Mouse (Mus musculus): Measurements from ENCODE around the gene Mrps7. TPM values are rescaled to one million over a fixed set of nuclear protein-coding genes. Genes with fewer than 3 reads are reported as not detected.

Mrps7 gene
- polyA plus RNA-seq, 1 experiment: 53.1 TPM

GRCm38 (mm10) chr11:115618732-115619516 is 15.2 kb downstream of the Mrps7 start:
- Histone ChIP-seq H3K36me3 (ENCODE audit: control insufficient read depth, insufficient read depth, low read length) (peaks cover 3% of the 10 kb centered on the region), H3K27me3 (replicated peaks; ENCODE audit: control insufficient read depth, insufficient read depth, low read length) (no peaks in the 10 kb centered on the region), H3K4me3 (ENCODE audit: insufficient read depth, low read depth, low read length) (no peak overlapping the region), H3K4me1 (ENCODE audit: control insufficient read depth, insufficient read depth, low read length) (peaks cover 19% of the 10 kb centered on the region), H3K27ac (ENCODE audit: insufficient read depth, low read depth, low read length) (no peak overlapping the region; the same call in 1 of the 2 replicates)
- DNase-seq: peak; percentile 50
- WGBS: 67% methylated on average over 16 of the region's 16 CpGs
- no peak for TF ChIP-seq POLR2A (IDR thresholded peaks at IDR 0.05; ENCODE audit: low read depth, low read length)
- TF ChIP-seq CTCF (conservative IDR thresholded peaks at IDR 0.05; ENCODE audit: insufficient read depth, insufficient read length, low read depth, low read length): no peak

DNA sequence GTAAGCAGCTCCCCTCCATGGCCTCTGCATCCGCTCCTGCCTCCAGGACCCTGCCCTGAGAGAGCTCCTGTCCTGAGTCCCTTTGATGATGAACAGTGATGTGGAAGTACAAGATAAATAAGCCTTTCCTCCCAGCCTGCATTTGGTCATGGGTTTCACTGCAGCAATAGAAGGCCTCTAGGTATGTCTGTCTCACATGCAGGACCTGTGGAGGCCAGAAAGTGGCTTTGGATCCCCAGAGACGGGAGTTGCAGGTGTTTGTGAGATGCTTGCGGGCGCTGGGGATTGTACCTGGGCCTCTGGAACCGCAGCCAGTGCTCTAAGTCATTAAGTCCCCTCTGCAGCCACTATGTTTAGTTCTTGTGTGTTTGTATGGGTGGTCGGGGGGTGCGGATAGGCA is 16.2 kb downstream of the Mrps7 start:
- Histone ChIP-seq H3K36me3 (ENCODE audit: control insufficient read depth, insufficient read depth, low read length) (peaks cover 3% of the 10 kb centered on the region), H3K27me3 (replicated peaks; ENCODE audit: control insufficient read depth, insufficient read depth, low read length) (no peaks in the 10 kb centered on the region), H3K4me1 (ENCODE audit: control insufficient read depth, insufficient read depth, low read length) (peaks cover 14% of the 10 kb centered on the region), H3K4me3 (ENCODE audit: insufficient read depth, low read depth, low read length) (no peak overlapping the region), H3K27ac (ENCODE audit: insufficient read depth, low read depth, low read length) (no peak overlapping the region)
- no peak for DNase-seq
- WGBS: 96% methylated on average over 7 of the region's 7 CpGs
- TF ChIP-seq POLR2A (IDR thresholded peaks at IDR 0.05; ENCODE audit: low read depth, low read length): no peak
- TF ChIP-seq CTCF (conservative IDR thresholded peaks at IDR 0.05; ENCODE audit: insufficient read depth, insufficient read length, low read depth, low read length): no peak

DNA sequence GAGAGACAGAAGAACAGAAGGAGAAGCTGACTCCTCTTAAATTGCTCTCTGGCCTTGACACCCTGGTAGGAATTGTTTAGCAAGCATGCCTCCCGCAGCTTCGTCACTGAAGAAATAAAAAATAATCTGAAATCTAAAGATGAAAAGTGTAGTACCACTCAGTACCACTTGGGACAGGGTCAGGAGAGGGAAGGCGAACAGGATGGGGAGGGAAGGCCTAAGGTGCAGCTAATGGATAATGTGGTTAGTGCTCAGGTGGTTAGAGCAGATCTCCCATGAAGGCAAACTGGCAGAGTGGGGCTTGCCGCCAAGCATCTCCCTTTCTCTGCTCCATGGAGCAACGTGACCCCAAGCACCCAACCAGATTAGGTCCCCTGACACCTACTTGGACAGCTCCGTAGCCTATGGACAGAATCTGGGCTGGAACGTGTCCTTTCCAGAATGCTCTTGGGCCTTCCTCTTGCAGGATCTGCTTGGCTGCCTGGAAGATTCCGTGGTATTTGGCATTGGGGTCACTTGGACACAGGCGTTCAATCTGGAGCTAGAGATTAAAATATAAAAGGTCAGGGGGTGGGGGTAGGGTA is 19.9 kb downstream of the Mrps7 start:
- peaks cover 18% of the 10 kb centered on the region; the same call in 1 of the 2 replicates for H3K4me1 ChIP-seq (ENCODE audit: control insufficient read depth, insufficient read depth, low read length)
- no peak overlapping the region for H3K27ac ChIP-seq (ENCODE audit: insufficient read depth, low read depth, low read length)
- H3K4me3 ChIP-seq (ENCODE audit: insufficient read depth, low read depth, low read length): no peak overlapping the region
- peaks cover 3% of the 10 kb centered on the region for H3K36me3 ChIP-seq (ENCODE audit: control insufficient read depth, insufficient read depth, low read length)
- H3K27me3 ChIP-seq (replicated peaks; ENCODE audit: control insufficient read depth, insufficient read depth, low read length): no peaks in the 10 kb centered on the region
- DNase-seq: no peak
- WGBS: 43% methylated on average over 9 of the region's 9 CpGs
- TF ChIP-seq CTCF (conservative IDR thresholded peaks at IDR 0.05; ENCODE audit: insufficient read depth, insufficient read length, low read depth, low read length) (peak; percentile 50; the same call in 1 of the 2 replicates), POLR2A (IDR thresholded peaks at IDR 0.05; ENCODE audit: low read depth, low read length) (no peak)

GRCm38 (mm10) chr11:115625877-115626276 is 22.2 kb downstream of the Mrps7 start:
- Histone ChIP-seq H3K36me3 (ENCODE audit: control insufficient read depth, insufficient read depth, low read length) (peaks cover 1% of the 10 kb centered on the region; the same call in 1 of the 2 replicates), H3K4me3 (ENCODE audit: insufficient read depth, low read depth, low read length) (no peak overlapping the region), H3K4me1 (ENCODE audit: control insufficient read depth, insufficient read depth, low read length) (peaks cover 13% of the 10 kb centered on the region; the same call in 1 of the 2 replicates), H3K27me3 (replicated peaks; ENCODE audit: control insufficient read depth, insufficient read depth, low read length) (no peaks in the 10 kb centered on the region), H3K27ac (ENCODE audit: insufficient read depth, low read depth, low read length) (peak overlapping the region; percentile 71)
- 16% methylated on average over 9 of the region's 9 CpGs for WGBS
- TF ChIP-seq CTCF (conservative IDR thresholded peaks at IDR 0.05; ENCODE audit: insufficient read depth, insufficient read length, low read depth, low read length): no peak
- peak; percentile 95 for DNase-seq

- Histone ChIP-seq H3K27ac (ENCODE audit: insufficient read depth, low read depth, low read length) (peak overlapping the region; percentile 57), H3K27me3 (replicated peaks; ENCODE audit: control insufficient read depth, insufficient read depth, low read length) (no peaks in the 10 kb centered on the region), H3K4me3 (ENCODE audit: insufficient read depth, low read depth, low read length) (peak overlapping the region; percentile 77), H3K36me3 (ENCODE audit: control insufficient read depth, insufficient read depth, low read length) (peaks cover 1% of the 10 kb centered on the region; the same call in 1 of the 2 replicates), H3K4me1 (ENCODE audit: control insufficient read depth, insufficient read depth, low read length) (peaks cover 13% of the 10 kb centered on the region; the same call in 1 of the 2 replicates)
- TF ChIP-seq CTCF (conservative IDR thresholded peaks at IDR 0.05; ENCODE audit: insufficient read depth, insufficient read length, low read depth, low read length) (no peak), POLR2A (IDR thresholded peaks at IDR 0.05; ENCODE audit: low read depth, low read length) (no peak)
- WGBS: 28% methylated on average over 11 of the region's 11 CpGs
- no peak for DNase-seq
These were observed 23.3 kb downstream of the Mrps7 start for GRCm38 (mm10) chr11:115626824-115627616.

GRCm38 (mm10) chr11:115627705-115628464 is 24.2 kb downstream of the Mrps7 start, which contains the start of gene Slc25a19:
Gene Slc25a19, minus strand, starts transcription at chr11:115628295.
- Histone ChIP-seq H3K36me3 (ENCODE audit: control insufficient read depth, insufficient read depth, low read length) (peaks cover 1% of the 10 kb centered on the region; the same call in 1 of the 2 replicates), H3K4me3 (ENCODE audit: insufficient read depth, low read depth, low read length) (peak within 1 kb of the TSS; percentile 77), H3K4me1 (ENCODE audit: control insufficient read depth, insufficient read depth, low read length) (peaks cover 13% of the 10 kb centered on the region; the same call in 1 of the 2 replicates), H3K27ac (ENCODE audit: insufficient read depth, low read depth, low read length) (peak within 1 kb of the TSS; percentile 57), H3K27me3 (replicated peaks; ENCODE audit: control insufficient read depth, insufficient read depth, low read length) (no peaks in the 10 kb centered on the region)
- DNase-seq: peak; percentile 100
- under 1% methylated on average over 47 of the region's 47 CpGs for WGBS
- TF ChIP-seq CTCF (conservative IDR thresholded peaks at IDR 0.05; ENCODE audit: insufficient read depth, insufficient read length, low read depth, low read length) (no peak), POLR2A (IDR thresholded peaks at IDR 0.05; ENCODE audit: low read depth, low read length) (peak; percentile 84)

Measured in kidney, adult 2 months (tissue).